Mouse (Mus musculus): Measurements from ENCODE around the gene Tamm41.

- TF ChIP-seq CTCF (IDR thresholded peaks at IDR 0.05; ENCODE audit: borderline replicate concordance, insufficient read depth, low read length): no peak
- TF ChIP-seq POLR2A (IDR thresholded peaks at IDR 0.05; ENCODE audit: low read depth, low read length): no peak
These were observed 6.2 kb upstream of the Tamm41 start for GRCm38 (mm10) chr6:115043657-115044500.
